Mouse (Mus musculus): ENCODE data around the gene Psmb4. TPM values are rescaled to one million over a fixed set of nuclear protein-coding genes. Genes with fewer than 3 reads are reported as not detected.
"Not testable (repeated sequence)": the region's sequence is repeated elsewhere in the genome, so short reads cannot be mapped to it uniquely, and the experiment has no call there.

Psmb4 gene
- polyA plus RNA-seq, 1 experiment from 2014 or later: 319 TPM

- not testable (repeated sequence) for H3K4me3 ChIP-seq (ENCODE audit: low read depth, low read length); DNase-seq (ENCODE audit: low spot score); H3K4me1 ChIP-seq (replicated peaks; ENCODE audit: control insufficient read depth, insufficient read depth, low read length); H3K27ac ChIP-seq (ENCODE audit: low read depth, low read length); ATAC-seq (replicated peaks; ENCODE audit: low FRiP score); H3K36me3 ChIP-seq (ENCODE audit: control insufficient read depth, insufficient read depth, low read length); H3K4me2 ChIP-seq (ENCODE audit: low read depth, low read length, severe bottlenecking); H3K27me3 ChIP-seq (ENCODE audit: control insufficient read depth, insufficient read depth, low read length); H3K9me3 ChIP-seq (ENCODE audit: control insufficient read depth, low read length); H3K9ac ChIP-seq (ENCODE audit: low read length)
- 58% methylated on average over 7 of the region's 7 CpGs for WGBS
These were observed 43.9 kb upstream of the Psmb4 start for GRCm38 (mm10) chr3:94930386-94931266.

- not testable (repeated sequence) for DNase-seq (ENCODE audit: low spot score); H3K9me3 ChIP-seq (ENCODE audit: control insufficient read depth, low read length); H3K4me2 ChIP-seq (ENCODE audit: low read depth, low read length, severe bottlenecking); H3K36me3 ChIP-seq (ENCODE audit: control insufficient read depth, insufficient read depth, low read length); H3K27ac ChIP-seq (ENCODE audit: low read depth, low read length); H3K27me3 ChIP-seq (ENCODE audit: control insufficient read depth, insufficient read depth, low read length); H3K4me3 ChIP-seq (ENCODE audit: low read depth, low read length); ATAC-seq (replicated peaks; ENCODE audit: low FRiP score); H3K9ac ChIP-seq (ENCODE audit: low read length); H3K4me1 ChIP-seq (replicated peaks; ENCODE audit: control insufficient read depth, insufficient read depth, low read length)
- WGBS: 82% methylated on average over 4 of the region's 4 CpGs
These were observed 42.2 kb upstream of the Psmb4 start for GRCm38 (mm10) chr3:94928979-94929378.

- H3K4me1 ChIP-seq (replicated peaks; ENCODE audit: control insufficient read depth, insufficient read depth, low read length); H3K27me3 ChIP-seq (ENCODE audit: control insufficient read depth, insufficient read depth, low read length); H3K9ac ChIP-seq (ENCODE audit: low read length); H3K4me3 ChIP-seq (ENCODE audit: low read depth, low read length); H3K36me3 ChIP-seq (ENCODE audit: control insufficient read depth, insufficient read depth, low read length); H3K27ac ChIP-seq (ENCODE audit: low read depth, low read length); ATAC-seq (replicated peaks; ENCODE audit: low FRiP score); H3K4me2 ChIP-seq (ENCODE audit: low read depth, low read length, severe bottlenecking); DNase-seq (ENCODE audit: low spot score); H3K9me3 ChIP-seq (ENCODE audit: control insufficient read depth, low read length): not testable (repeated sequence)
- 46% methylated on average over 4 of the region's 4 CpGs for WGBS
These were observed 39.6 kb upstream of the Psmb4 start for GRCm38 (mm10) chr3:94926301-94926736.

- 82% methylated on average over 8 of the region's 8 CpGs for WGBS
- Histone ChIP-seq H3K9ac (ENCODE audit: low read length) (no peak overlapping the region), H3K4me3 (ENCODE audit: low read depth, low read length) (no peak overlapping the region), H3K4me2 (ENCODE audit: low read depth, low read length, severe bottlenecking) (no peak overlapping the region), H3K36me3 (ENCODE audit: control insufficient read depth, insufficient read depth, low read length) (no peaks in the 10 kb centered on the region), H3K9me3 (ENCODE audit: control insufficient read depth, low read length) (no peaks in the 10 kb centered on the region), H3K27ac (ENCODE audit: low read depth, low read length) (no peak overlapping the region), H3K4me1 (replicated peaks; ENCODE audit: control insufficient read depth, insufficient read depth, low read length) (no peaks in the 10 kb centered on the region), H3K27me3 (ENCODE audit: control insufficient read depth, insufficient read depth, low read length) (no peaks in the 10 kb centered on the region)
- DNase-seq (ENCODE audit: low spot score) (no peak), ATAC-seq (replicated peaks; ENCODE audit: low FRiP score) (no peak)
These were observed 37.9 kb upstream of the Psmb4 start for GRCm38 (mm10) chr3:94924688-94925087.

GRCm38 (mm10) chr3:94922333-94922732 lies 35.6 kb upstream of the Psmb4 start:
- Histone ChIP-seq H3K27me3 (ENCODE audit: control insufficient read depth, insufficient read depth, low read length) (no peaks in the 10 kb centered on the region), H3K36me3 (ENCODE audit: control insufficient read depth, insufficient read depth, low read length) (no peaks in the 10 kb centered on the region), H3K4me3 (ENCODE audit: low read depth, low read length) (no peak overlapping the region), H3K9me3 (ENCODE audit: control insufficient read depth, low read length) (no peaks in the 10 kb centered on the region), H3K4me1 (replicated peaks; ENCODE audit: control insufficient read depth, insufficient read depth, low read length) (peaks cover 5% of the 10 kb centered on the region; the same call in 1 of the 2 replicates), H3K9ac (ENCODE audit: low read length) (no peak overlapping the region), H3K4me2 (ENCODE audit: low read depth, low read length, severe bottlenecking) (no peak overlapping the region), H3K27ac (ENCODE audit: low read depth, low read length) (no peak overlapping the region)
- DNase-seq (ENCODE audit: low spot score): no peak
- 66% methylated on average over 3 of the region's 3 CpGs for WGBS
- ATAC-seq (replicated peaks; ENCODE audit: low FRiP score): no peak

- H3K9ac ChIP-seq (ENCODE audit: low read length): no peak overlapping the region
- no peaks in the 10 kb centered on the region for H3K27me3 ChIP-seq (ENCODE audit: control insufficient read depth, insufficient read depth, low read length)
- no peak for DNase-seq (ENCODE audit: low spot score)
- no peak overlapping the region for H3K4me2 ChIP-seq (ENCODE audit: low read depth, low read length, severe bottlenecking)
- no peak overlapping the region for H3K27ac ChIP-seq (ENCODE audit: low read depth, low read length)
- WGBS: 59% methylated on average over 3 of the region's 3 CpGs
- H3K4me3 ChIP-seq (ENCODE audit: low read depth, low read length): no peak overlapping the region
- H3K36me3 ChIP-seq (ENCODE audit: control insufficient read depth, insufficient read depth, low read length): no peaks in the 10 kb centered on the region
- ATAC-seq (replicated peaks; ENCODE audit: low FRiP score): no peak
- peaks cover 5% of the 10 kb centered on the region; the same call in 1 of the 2 replicates for H3K4me1 ChIP-seq (replicated peaks; ENCODE audit: control insufficient read depth, insufficient read depth, low read length)
- no peaks in the 10 kb centered on the region for H3K9me3 ChIP-seq (ENCODE audit: control insufficient read depth, low read length)
These were observed 34.3 kb upstream of the Psmb4 start for GRCm38 (mm10) chr3:94921104-94921503.

GRCm38 (mm10) chr3:94918845-94919244 lies 32.1 kb upstream of the Psmb4 start:
- H3K4me2 ChIP-seq (ENCODE audit: low read depth, low read length, severe bottlenecking): no peak overlapping the region
- H3K27ac ChIP-seq (ENCODE audit: low read depth, low read length): no peak overlapping the region
- H3K4me1 ChIP-seq (replicated peaks; ENCODE audit: control insufficient read depth, insufficient read depth, low read length): peaks cover 5% of the 10 kb centered on the region; the same call in 1 of the 2 replicates
- no peak overlapping the region for H3K4me3 ChIP-seq (ENCODE audit: low read depth, low read length)
- no peak overlapping the region for H3K9ac ChIP-seq (ENCODE audit: low read length)
- no peaks in the 10 kb centered on the region for H3K27me3 ChIP-seq (ENCODE audit: control insufficient read depth, insufficient read depth, low read length)
- ATAC-seq (replicated peaks; ENCODE audit: low FRiP score): no peak
- no peak for DNase-seq (ENCODE audit: low spot score)
- H3K36me3 ChIP-seq (ENCODE audit: control insufficient read depth, insufficient read depth, low read length): no peaks in the 10 kb centered on the region
- 84% methylated on average over 4 of the region's 4 CpGs for WGBS
- no peaks in the 10 kb centered on the region for H3K9me3 ChIP-seq (ENCODE audit: control insufficient read depth, low read length)

GRCm38 (mm10) chr3:94917816-94918361 lies 31.1 kb upstream of the Psmb4 start:
- DNase-seq (ENCODE audit: low spot score) (no peak), ATAC-seq (replicated peaks; ENCODE audit: low FRiP score) (no peak)
- H3K36me3 ChIP-seq (ENCODE audit: control insufficient read depth, insufficient read depth, low read length): no peaks in the 10 kb centered on the region
- no peaks in the 10 kb centered on the region for H3K27me3 ChIP-seq (ENCODE audit: control insufficient read depth, insufficient read depth, low read length)
- no peak overlapping the region for H3K27ac ChIP-seq (ENCODE audit: low read depth, low read length)
- no peak overlapping the region for H3K9ac ChIP-seq (ENCODE audit: low read length)
- WGBS: 46% methylated on average over 14 of the region's 14 CpGs
- H3K4me1 ChIP-seq (replicated peaks; ENCODE audit: control insufficient read depth, insufficient read depth, low read length): peaks cover 5% of the 10 kb centered on the region; the same call in 1 of the 2 replicates
- H3K4me2 ChIP-seq (ENCODE audit: low read depth, low read length, severe bottlenecking): no peak overlapping the region
- H3K4me3 ChIP-seq (ENCODE audit: low read depth, low read length): no peak overlapping the region
- H3K9me3 ChIP-seq (ENCODE audit: control insufficient read depth, low read length): no peaks in the 10 kb centered on the region

Data from forebrain, embryonic 11.5 days (tissue).